12 mouse cellular contexts compared by ENCODE assay signal in the genomic region with DNA sequence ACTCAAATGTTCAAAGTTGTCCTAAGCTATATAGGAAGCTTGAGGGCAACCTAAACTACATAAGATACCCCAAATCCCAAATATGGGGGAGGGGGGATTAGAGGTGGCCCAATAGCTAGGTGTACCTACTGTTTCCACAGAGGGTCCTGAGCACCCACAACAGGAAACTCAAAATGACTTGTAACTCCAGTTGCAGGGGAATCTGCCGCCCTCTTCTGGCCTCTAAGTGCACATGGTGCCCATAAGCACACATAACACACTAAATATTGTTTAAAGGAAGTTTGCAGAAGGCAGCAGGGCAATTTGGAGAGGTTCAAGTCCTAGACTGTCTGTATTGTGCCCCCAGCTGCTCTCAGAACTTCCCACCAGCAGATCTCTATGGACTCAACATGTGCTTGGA. TPM values are rescaled to one million over a fixed set of nuclear protein-coding genes. Genes with fewer than 3 reads are reported as not detected.
A peak's percentile ranks its signal among the peaks of the same experiment; 100 is the strongest.
DNase-seq lines count a peak whose midpoint lies in the region; ATAC-seq and TF ChIP-seq lines count a peak whose summit lies in the region.
"Had no signal": no experiment of that assay in that cellular context is flagged by ENCODE, and none has a peak within 500 bp of the region (broad histone marks: within the 10 kb centered on the region; RNA-seq: fewer than 3 reads in every experiment).

No protein-coding gene starts in this region.

- H3K9me3 ChIP-seq in embryonic facial prominence, embryonic 11.5 days (replicated peaks; ENCODE audit: control insufficient read depth, low read length): no peaks in the 10 kb centered on the region
- no peaks in the 10 kb centered on the region for H3K9me3 ChIP-seq in embryonic facial prominence, embryonic 10.5 days
- H3K9me3 ChIP-seq in liver, postnatal 0 days (ENCODE audit: low read length): no peaks in the 10 kb centered on the region
- no peaks in the 10 kb centered on the region for H3K9me3 ChIP-seq in G1E (replicated peaks)
- no peaks in the 10 kb centered on the region for H3K9me3 ChIP-seq in stomach, postnatal 0 days (ENCODE audit: control insufficient read depth, low read length)
- H3K9me3 ChIP-seq: embryonic facial prominence, embryonic 15.5 days; hindbrain, embryonic 12.5 days; limb, embryonic 15.5 days had no signal

- no peaks in the 10 kb centered on the region for H3K4me1 ChIP-seq in embryonic facial prominence, embryonic 11.5 days (ENCODE audit: control insufficient read depth, insufficient read depth, low read length)
- 0 out of 2 replicates have a peak, but pooled peaks cover 2% of the 10 kb centered on the region for H3K4me1 ChIP-seq in embryonic facial prominence, embryonic 10.5 days
- peaks cover 4% of the 10 kb centered on the region; the same call in 1 of the 2 replicates for H3K4me1 ChIP-seq in liver, postnatal 0 days (ENCODE audit: insufficient read depth)
- H3K4me1 ChIP-seq in G1E (ENCODE audit: insufficient read depth, low read depth, low read length): peaks cover 32% of the 10 kb centered on the region
- no peaks in the 10 kb centered on the region; the same call in 1 of the 2 replicates for H3K4me1 ChIP-seq in stomach, postnatal 0 days (replicated peaks; ENCODE audit: control insufficient read depth, insufficient read depth)
- H3K4me1 ChIP-seq: embryonic facial prominence, embryonic 15.5 days; hindbrain, embryonic 12.5 days; limb, embryonic 15.5 days had no signal

- no peak overlapping the region for H3K9ac ChIP-seq in embryonic facial prominence, embryonic 11.5 days (replicated peaks; ENCODE audit: low read length)
- no peak overlapping the region for H3K9ac ChIP-seq in liver, postnatal 0 days (replicated peaks)
- no peak overlapping the region for H3K9ac ChIP-seq in stomach, postnatal 0 days (ENCODE audit: low read length)
- H3K9ac ChIP-seq: embryonic facial prominence, embryonic 15.5 days; hindbrain, embryonic 12.5 days; limb, embryonic 15.5 days had no signal

- no peak overlapping the region for H3K4me2 ChIP-seq in embryonic facial prominence, embryonic 11.5 days (ENCODE audit: low read depth, low read length)
- H3K4me2 ChIP-seq in liver, postnatal 0 days (ENCODE audit: low read depth, low read length): no peak overlapping the region
- no peak overlapping the region for H3K4me2 ChIP-seq in stomach, postnatal 0 days (replicated peaks; ENCODE audit: low read depth)
- H3K4me2 ChIP-seq: embryonic facial prominence, embryonic 15.5 days; hindbrain, embryonic 12.5 days; limb, embryonic 15.5 days; midbrain, embryonic 11.5 days had no signal

- no peaks in the 10 kb centered on the region for H3K27me3 ChIP-seq in embryonic facial prominence, embryonic 11.5 days (ENCODE audit: control insufficient read depth, insufficient read depth, low read length)
- H3K27me3 ChIP-seq in embryonic facial prominence, embryonic 10.5 days (replicated peaks; ENCODE audit: low read depth, poor library complexity, severe bottlenecking): no peaks in the 10 kb centered on the region
- H3K27me3 ChIP-seq in liver, postnatal 0 days (ENCODE audit: insufficient read depth, low read length): no peaks in the 10 kb centered on the region
- H3K27me3 ChIP-seq in G1E (ENCODE audit: insufficient read depth, low read length): no peaks in the 10 kb centered on the region
- no peaks in the 10 kb centered on the region for H3K27me3 ChIP-seq in stomach, postnatal 0 days (ENCODE audit: control insufficient read depth, insufficient read depth, low read length)
- H3K27me3 ChIP-seq: embryonic facial prominence, embryonic 15.5 days; hindbrain, embryonic 12.5 days; limb, embryonic 15.5 days had no signal

- no peak for TF ChIP-seq EP300 in liver, postnatal 0 days (IDR thresholded peaks at IDR 0.05; ENCODE audit: low read depth)
- TF ChIP-seq EP300 in stomach, postnatal 0 days (optimal IDR thresholded peaks at IDR 0.05): no peak

- DNase-seq in embryonic facial prominence, embryonic 11.5 days (ENCODE audit: low spot score): peak; percentile 32
- DNase-seq in embryonic facial prominence, embryonic 10.5 days (ENCODE audit: low spot score): no peak
- no peak for DNase-seq in liver, postnatal 0 days
- DNase-seq in liver (no peak), G1E (ENCODE audit: low spot score) (no peak)
- no peak for DNase-seq in stomach, postnatal 0 days (ENCODE audit: low spot score)
- DNase-seq in right cerebral cortex, adult 2 months (ENCODE audit: low spot score in 2 of 2): no peak
- DNase-seq in cerebellum, adult 11 months: no peak

- no peak overlapping the region for H3K27ac ChIP-seq in embryonic facial prominence, embryonic 11.5 days (replicated peaks; ENCODE audit: low read depth, low read length)
- H3K27ac ChIP-seq in embryonic facial prominence, embryonic 10.5 days (replicated peaks): no peak overlapping the region
- H3K27ac ChIP-seq in liver, postnatal 0 days (ENCODE audit: low read depth): no peak overlapping the region
- H3K27ac ChIP-seq in stomach, postnatal 0 days (replicated peaks): no peak overlapping the region
- H3K27ac ChIP-seq: embryonic facial prominence, embryonic 15.5 days; hindbrain, embryonic 12.5 days; limb, embryonic 15.5 days had no signal

- no peaks in the 10 kb centered on the region for H3K36me3 ChIP-seq in embryonic facial prominence, embryonic 11.5 days (replicated peaks; ENCODE audit: control insufficient read depth, insufficient read depth, low read depth, low read length)
- H3K36me3 ChIP-seq in embryonic facial prominence, embryonic 10.5 days (replicated peaks): peaks cover 77% of the 10 kb centered on the region
- H3K36me3 ChIP-seq in liver, postnatal 0 days (replicated peaks; ENCODE audit: insufficient read depth, low read length): peaks cover 4% of the 10 kb centered on the region; the same call in 1 of the 2 replicates
- H3K36me3 ChIP-seq in G1E (replicated peaks): peaks cover 94% of the 10 kb centered on the region
- peaks cover 9% of the 10 kb centered on the region for H3K36me3 ChIP-seq in stomach, postnatal 0 days (ENCODE audit: control insufficient read depth, insufficient read depth, low read length)

- 39% methylated on average over 1 of the region's 1 CpGs for WGBS in embryonic facial prominence, embryonic 11.5 days
- 60% methylated on average over 1 of the region's 1 CpGs for WGBS in embryonic facial prominence, embryonic 10.5 days
- 48% methylated on average over 1 of the region's 1 CpGs for WGBS in liver, postnatal 0 days (ENCODE audit: insufficient replicate concordance)
- 46% methylated on average over 1 of the region's 1 CpGs for WGBS in stomach, postnatal 0 days

- TF ChIP-seq CTCF in liver, postnatal 0 days (IDR thresholded peaks at IDR 0.05; ENCODE audit: low read depth): peak; percentile 67
- TF ChIP-seq CTCF in G1E (IDR thresholded peaks at IDR 0.05; ENCODE audit: low read depth, low read length): 0 out of 2 replicates have a peak, but pooled peaks have one; percentile 15
- TF ChIP-seq CTCF in stomach, postnatal 0 days (IDR thresholded peaks at IDR 0.05; ENCODE audit: low read depth): peak; percentile 74

- ATAC-seq in embryonic facial prominence, embryonic 11.5 days (replicated peaks; ENCODE audit: insufficient number of reproducible peaks, low FRiP score, low TSS enrichment, low read depth): no peak
- no peak for ATAC-seq in liver, postnatal 0 days
- no peak for ATAC-seq in G1E (ENCODE audit: extremely low read depth, insufficient number of reproducible peaks, low FRiP score, poor library complexity, severe bottlenecking)
- ATAC-seq in stomach, postnatal 0 days (ENCODE audit: low FRiP score, low TSS enrichment): no peak

- no peak overlapping the region for H3K4me3 ChIP-seq in embryonic facial prominence, embryonic 11.5 days (ENCODE audit: low read depth, low read length)
- no peak overlapping the region for H3K4me3 ChIP-seq in embryonic facial prominence, embryonic 10.5 days
- H3K4me3 ChIP-seq in liver, postnatal 0 days (ENCODE audit: low read depth, low read length): no peak overlapping the region
- no peak overlapping the region for H3K4me3 ChIP-seq in G1E (ENCODE audit: low read depth, low read length)
- H3K4me3 ChIP-seq in stomach, postnatal 0 days (ENCODE audit: low read depth, low read length): no peak overlapping the region
- H3K4me3 ChIP-seq: embryonic facial prominence, embryonic 15.5 days; hindbrain, embryonic 12.5 days; limb, embryonic 15.5 days had no signal

RNA-seq across cellular contexts. Expression of a gene that starts 18.6 kb away (rescaled TPM):
- polyA plus RNA-seq in embryonic facial prominence, embryonic 11.5 days (2014; fragmentation: Nextera tagmentation; extraction: Ambion mirVana): 245 and 256 TPM in 2 replicates
- polyA plus RNA-seq in embryonic facial prominence, embryonic 10.5 days (2016; fragmentation: Nextera tagmentation; extraction: Ambion mirVana): 285 and 304 TPM in 2 replicates
- polyA plus RNA-seq in liver, postnatal 0 days (2015; fragmentation: Nextera tagmentation; extraction: Ambion mirVana): 122 and 129 TPM in 2 replicates
- total RNA-seq in G1E (2014; fragmentation: Nextera tagmentation) (133 and 158 TPM in 2 replicates), G1E (2017) (432 and 545 TPM in 2 replicates)
- polyA plus RNA-seq in G1E (2012): 1,504 and 2,083 TPM in 2 replicates
- polyA plus RNA-seq in stomach, postnatal 0 days (2015; fragmentation: Nextera tagmentation; extraction: Ambion mirVana): 158 and 175 TPM in 2 replicates

RNA-seq across cellular contexts. Expression of a gene that starts 43.8 kb away (rescaled TPM):
- polyA plus RNA-seq in embryonic facial prominence, embryonic 11.5 days (2014; fragmentation: Nextera tagmentation; extraction: Ambion mirVana): 29.9 and 38.5 TPM in 2 replicates
- 24.9 and 26.9 TPM in 2 replicates for polyA plus RNA-seq in embryonic facial prominence, embryonic 10.5 days (2016; fragmentation: Nextera tagmentation; extraction: Ambion mirVana)
- polyA plus RNA-seq in liver, postnatal 0 days (2015; fragmentation: Nextera tagmentation; extraction: Ambion mirVana): 10.8 and 12.5 TPM in 2 replicates
- total RNA-seq in G1E (2014; fragmentation: Nextera tagmentation) (18.6 and 19.3 TPM in 2 replicates), G1E (2017) (27.4 and 38.5 TPM in 2 replicates)
- polyA plus RNA-seq in G1E (2012): 12.0 and 12.2 TPM in 2 replicates
- polyA plus RNA-seq in stomach, postnatal 0 days (2015; fragmentation: Nextera tagmentation; extraction: Ambion mirVana): 18.4 and 19.5 TPM in 2 replicates

Comparison
In these comparisons a context has a peak if more than half of its experiments do, and no peak if none do; other contexts are left out.
1. CTCF ChIP-seq: peak in every context shown above with its lines; median percentile 74 in stomach, postnatal 0 days; 67 in liver, postnatal 0 days; 15 in G1E.